Mouse (Mus musculus) bone marrow, adult 2 months (tissue): ENCODE results near the gene Dennd2c.

ENCODE experiments used
- CTCF ChIP-seq: fragments of 200-500 bp; IDR thresholded peaks from 2 replicates; pipeline ENCODE4 v1.5.1; 2011; ENCODE audit warnings: low read length, control low read depth; ENCODE audit not compliant: control insufficient read depth, insufficient read depth
- POLR2A ChIP-seq: fragments of 200-500 bp; IDR thresholded peaks from 2 replicates; pipeline ENCODE4 v1.6.1; 2011; ENCODE audit warnings: low read depth, mild to moderate bottlenecking, control low read depth, low read length, borderline replicate concordance; ENCODE audit not compliant: control insufficient read depth

- TF ChIP-seq CTCF (no peak), POLR2A (no peak)
These were observed 25.3 kb downstream of the Dennd2c start for GRCm38 (mm10) chr3:103127721-103128120.
